Mouse (Mus musculus) heart, adult 2 months (tissue): Measurements from ENCODE around the gene Adrb1.

Experiments
- CTCF ChIP-seq: fragments of 200-600 bp; IDR thresholded peaks from 2 replicates; pipeline ENCODE4 v1.8.1; 2022; ENCODE audit warnings: antibody characterized with exemption, mild to moderate bottlenecking, moderate library complexity
- EP300 ChIP-seq: fragments of 200-500 bp; IDR thresholded peaks from 2 replicates; pipeline ENCODE4 v1.6.1; 2011; ENCODE audit warnings: low read depth, low read length, control low read depth; ENCODE audit not compliant: insufficient read depth
- POLR2A ChIP-seq: fragments of 200-500 bp; IDR thresholded peaks from 2 replicates; pipeline ENCODE4 v1.6.1; 2011; ENCODE audit warnings: mild to moderate bottlenecking, low read depth, low read length, control low read depth; ENCODE audit not compliant: insufficient read depth

GRCm38 (mm10) chr19:56736287-56736686 lies 14.3 kb downstream of the Adrb1 start:
- TF ChIP-seq CTCF (no peak), EP300 (peak; percentile 77), POLR2A (no peak; the same call in 1 of the 2 replicates)
